In genomic region chr10:115284170-115284569, GRCm38 (mm10) we compare ENCODE assay signal across 23 mouse cellular contexts.
"Had no signal": no experiment of that assay in that cellular context is flagged by ENCODE, and none has a peak within 500 bp of the region (broad histone marks: within the 10 kb centered on the region; RNA-seq: fewer than 3 reads in every experiment).

No protein-coding gene starts in this region.

- H3K4me1 ChIP-seq: heart, embryonic 13.5 days; heart, embryonic 15.5 days; hindbrain, embryonic 13.5 days; hindbrain, embryonic 15.5 days; kidney, embryonic 15.5 days; limb, embryonic 13.5 days; limb, embryonic 15.5 days; liver, embryonic 12.5 days had no signal

- H3K9ac ChIP-seq: heart, embryonic 13.5 days; heart, embryonic 15.5 days; hindbrain, embryonic 13.5 days; hindbrain, embryonic 15.5 days; kidney, embryonic 15.5 days; limb, embryonic 13.5 days; limb, embryonic 15.5 days; liver, embryonic 12.5 days had no signal

- DNase-seq: gastrocnemius, postnatal 14 days; gastrocnemius, postnatal 36 days; heart, adult 11 months; heart, adult 2 months; heart, postnatal 14 days; heart, postnatal 36 days; kidney, adult 18-20 months; kidney, adult 9 months; kidney, postnatal 14 days; kidney, postnatal 36 days had no signal

- H3K4me3 ChIP-seq: heart, adult 2 months; heart, embryonic 13.5 days; heart, embryonic 15.5 days; hindbrain, embryonic 13.5 days; hindbrain, embryonic 15.5 days; kidney, embryonic 15.5 days; layer of hippocampus, adult 2 months; left cerebral cortex, adult 2 months; limb, embryonic 13.5 days; limb, embryonic 15.5 days; liver, embryonic 12.5 days had no signal

- H3K27ac ChIP-seq: heart, adult 2 months; heart, embryonic 13.5 days; heart, embryonic 15.5 days; hindbrain, embryonic 13.5 days; hindbrain, embryonic 15.5 days; hindbrain, postnatal 0 days; kidney, embryonic 15.5 days; kidney, postnatal 0 days; layer of hippocampus, adult 2 months; left cerebral cortex, adult 2 months; limb, embryonic 13.5 days; limb, embryonic 15.5 days; liver, embryonic 12.5 days had no signal

- H3K4me2 ChIP-seq: heart, embryonic 11.5 days; heart, embryonic 13.5 days; heart, embryonic 15.5 days; hindbrain, embryonic 13.5 days; hindbrain, embryonic 15.5 days; kidney, embryonic 15.5 days; limb, embryonic 13.5 days; limb, embryonic 15.5 days; liver, embryonic 12.5 days had no signal

- H3K27me3 ChIP-seq: heart, embryonic 13.5 days; heart, embryonic 15.5 days; hindbrain, embryonic 13.5 days; hindbrain, embryonic 15.5 days; kidney, embryonic 15.5 days; limb, embryonic 13.5 days; limb, embryonic 15.5 days; liver, embryonic 12.5 days had no signal

- H3K9me3 ChIP-seq: heart, embryonic 13.5 days; heart, embryonic 15.5 days; hindbrain, embryonic 13.5 days; hindbrain, embryonic 15.5 days; kidney, embryonic 15.5 days; limb, embryonic 13.5 days; limb, embryonic 15.5 days; liver, embryonic 12.5 days had no signal

- ATAC-seq: hindbrain, postnatal 0 days; liver, embryonic 12.5 days had no signal
